In genomic region chr14:55054191-55054749, GRCm38 (mm10) we compare ENCODE assay signal across 13 mouse cellular contexts. TPM values are rescaled to one million over a fixed set of nuclear protein-coding genes. Genes with fewer than 3 reads are reported as not detected.
DNase-seq lines count a peak whose midpoint lies in the region; ATAC-seq and TF ChIP-seq lines count a peak whose summit lies in the region.
"Had no signal": no experiment of that assay in that cellular context is flagged by ENCODE, and none has a peak within 500 bp of the region (broad histone marks: within the 10 kb centered on the region; RNA-seq: fewer than 3 reads in every experiment).

No protein-coding gene starts in this region.

- 0 out of 2 replicates have a peak overlapping the region, but pooled peaks have one; percentile 11 for H3K4me2 ChIP-seq in hindbrain, embryonic 12.5 days (replicated peaks)
- H3K4me2 ChIP-seq in hindbrain, embryonic 11.5 days (replicated peaks; ENCODE audit: low read depth, low read length), result no peak overlapping the region
- peak overlapping the region; percentile 45 for H3K4me2 ChIP-seq in midbrain, embryonic 14.5 days (ENCODE audit: low read length)
- H3K4me2 ChIP-seq: embryonic facial prominence, embryonic 15.5 days; stomach, embryonic 15.5 days had no signal

- no peaks in the 10 kb centered on the region for H3K36me3 ChIP-seq in hindbrain, embryonic 12.5 days
- H3K36me3 ChIP-seq in hindbrain, embryonic 11.5 days (ENCODE audit: control insufficient read depth, insufficient read depth, low read length), result no peaks in the 10 kb centered on the region
- no peaks in the 10 kb centered on the region for H3K36me3 ChIP-seq in midbrain, embryonic 14.5 days (ENCODE audit: control insufficient read depth, insufficient read depth, low read length)
- H3K36me3 ChIP-seq: embryonic facial prominence, embryonic 15.5 days; stomach, embryonic 15.5 days had no signal

- TF ChIP-seq POLR2A in bone marrow macrophage, adult 2 months (IDR thresholded peaks at IDR 0.05; ENCODE audit: borderline replicate concordance, low read depth, low read length), result no peak

- no peak; the same call in 1 of the 2 replicates for ATAC-seq in hindbrain, embryonic 12.5 days (ENCODE audit: low FRiP score)
- ATAC-seq in hindbrain, embryonic 11.5 days (ENCODE audit: low FRiP score), result no peak
- ATAC-seq in common myeloid progenitor, adult 5-6 weeks (replicated peaks; ENCODE audit: low read depth, poor library complexity, severe bottlenecking), result peak; percentile 38
- peak; percentile 38 for ATAC-seq in midbrain, embryonic 14.5 days (ENCODE audit: low FRiP score, low TSS enrichment)

- peaks cover 18% of the 10 kb centered on the region for H3K4me1 ChIP-seq in hindbrain, embryonic 12.5 days
- no peaks in the 10 kb centered on the region for H3K4me1 ChIP-seq in hindbrain, embryonic 11.5 days (replicated peaks; ENCODE audit: control insufficient read depth, insufficient read depth, low read length)
- peaks cover 25% of the 10 kb centered on the region for H3K4me1 ChIP-seq in bone marrow macrophage, adult 2 months (ENCODE audit: control insufficient read depth, insufficient read depth, low read length)
- peaks cover 10% of the 10 kb centered on the region; the same call in 1 of the 2 replicates for H3K4me1 ChIP-seq in midbrain, embryonic 14.5 days (ENCODE audit: control insufficient read depth, insufficient read depth, low read length)
- H3K4me1 ChIP-seq: stomach, embryonic 15.5 days had no signal

- peak overlapping the region; percentile 55; the same call in 1 of the 2 replicates for H3K27ac ChIP-seq in hindbrain, embryonic 12.5 days
- no peak overlapping the region for H3K27ac ChIP-seq in hindbrain, embryonic 11.5 days (ENCODE audit: low read depth, low read length)
- peak overlapping the region; percentile 68 for H3K27ac ChIP-seq in bone marrow macrophage, adult 2 months (ENCODE audit: insufficient read depth, low read depth, low read length)
- peak overlapping the region; percentile 88 for H3K27ac ChIP-seq in midbrain, embryonic 14.5 days (replicated peaks; ENCODE audit: low read depth, low read length)
- H3K27ac ChIP-seq: embryonic facial prominence, embryonic 15.5 days; stomach, embryonic 15.5 days had no signal

- no peak overlapping the region for H3K4me3 ChIP-seq in hindbrain, embryonic 12.5 days
- no peak overlapping the region for H3K4me3 ChIP-seq in hindbrain, embryonic 11.5 days (ENCODE audit: low read depth, low read length)
- H3K4me3 ChIP-seq in bone marrow macrophage, adult 2 months (ENCODE audit: insufficient read depth, low read length), result no peak overlapping the region
- peak overlapping the region; percentile 27 for H3K4me3 ChIP-seq in midbrain, embryonic 14.5 days (replicated peaks; ENCODE audit: low read depth, low read length)
- H3K4me3 ChIP-seq: embryonic facial prominence, embryonic 15.5 days; stomach, embryonic 15.5 days had no signal

- no peak overlapping the region for H3K9ac ChIP-seq in hindbrain, embryonic 12.5 days
- no peak overlapping the region for H3K9ac ChIP-seq in hindbrain, embryonic 11.5 days (ENCODE audit: low read depth, low read length)
- peak overlapping the region; percentile 31; the same call in 1 of the 2 replicates for H3K9ac ChIP-seq in midbrain, embryonic 14.5 days (replicated peaks; ENCODE audit: low read length)
- H3K9ac ChIP-seq: embryonic facial prominence, embryonic 15.5 days; stomach, embryonic 15.5 days had no signal

- no peak for DNase-seq in hindbrain, embryonic 11.5 days (ENCODE audit: low spot score)
- DNase-seq in midbrain, embryonic 14.5 days, result peak; percentile 55
- DNase-seq in adrenal gland, adult (ENCODE audit: inconsistent age in 2 of 2, low spot score in 1 of 2), result no peak
- no peak for DNase-seq in retina, embryonic 14.5 days (ENCODE audit: low spot score)
- DNase-seq in kidney, postnatal 14 days, result no peak
- DNase-seq: gastrocnemius, postnatal 25 days had no signal

- H3K27me3 ChIP-seq in hindbrain, embryonic 12.5 days, result no peaks in the 10 kb centered on the region
- no peaks in the 10 kb centered on the region for H3K27me3 ChIP-seq in hindbrain, embryonic 11.5 days (ENCODE audit: control insufficient read depth, insufficient read depth, low read length)
- H3K27me3 ChIP-seq in midbrain, embryonic 14.5 days (ENCODE audit: control insufficient read depth, insufficient read depth, low read length), result no peaks in the 10 kb centered on the region
- H3K27me3 ChIP-seq: embryonic facial prominence, embryonic 15.5 days; stomach, embryonic 15.5 days had no signal

- no peaks in the 10 kb centered on the region for H3K9me3 ChIP-seq in hindbrain, embryonic 12.5 days (replicated peaks)
- H3K9me3 ChIP-seq in hindbrain, embryonic 11.5 days (ENCODE audit: control insufficient read depth, low read length), result no peaks in the 10 kb centered on the region
- no peaks in the 10 kb centered on the region for H3K9me3 ChIP-seq in midbrain, embryonic 14.5 days (ENCODE audit: control insufficient read depth, low read length)
- H3K9me3 ChIP-seq: embryonic facial prominence, embryonic 15.5 days; stomach, embryonic 15.5 days had no signal

- WGBS in hindbrain, embryonic 12.5 days, result 84% methylated on average over 10 of the region's 10 CpGs
- WGBS in hindbrain, embryonic 11.5 days, result 85% methylated on average over 10 of the region's 10 CpGs
- whole genome bisulfite sequencing in midbrain, embryonic 14.5 days, result 76% methylated on average over 10 of the region's 10 CpGs

- no peak for TF ChIP-seq CTCF in bone marrow macrophage, adult 2 months (IDR thresholded peaks at IDR 0.05; ENCODE audit: low read depth, low read length)

RNA-seq across cellular contexts. Expression of gene Zfhx2, which starts 37.9 kb away (rescaled TPM):
- 30.9 and 33.1 TPM in 2 replicates for polyA plus RNA-seq in hindbrain, embryonic 12.5 days (2016; fragmentation: Nextera tagmentation; extraction: Ambion mirVana)
- 16.1 and 20.8 TPM in 2 replicates for polyA plus RNA-seq in hindbrain, embryonic 11.5 days (2014; fragmentation: Nextera tagmentation; extraction: Ambion mirVana)
- polyA plus RNA-seq in bone marrow macrophage, adult 2 months (2012; ENCODE audit: insufficient read depth, insufficient read length, missing spikeins), result 7.1 and 7.6 TPM in 2 replicates
- 2.0 and 5.0 TPM in 2 replicates for total RNA-seq in common myeloid progenitor, adult 5-6 weeks (2017)
- polyA plus RNA-seq in midbrain, embryonic 14.5 days (2014; fragmentation: Nextera tagmentation; extraction: Ambion mirVana), result 24.9 and 28.4 TPM in 2 replicates

RNA-seq across cellular contexts. Expression of gene Ngdn, which starts 39.0 kb away (rescaled TPM):
- 63.2 and 63.4 TPM in 2 replicates for polyA plus RNA-seq in hindbrain, embryonic 12.5 days (2016; fragmentation: Nextera tagmentation; extraction: Ambion mirVana)
- 79.7 and 81.5 TPM in 2 replicates for polyA plus RNA-seq in hindbrain, embryonic 11.5 days (2014; fragmentation: Nextera tagmentation; extraction: Ambion mirVana)
- polyA plus RNA-seq in bone marrow macrophage, adult 2 months (2012; ENCODE audit: insufficient read depth, insufficient read length, missing spikeins), result 38.3 and 44.2 TPM in 2 replicates
- 53.3 and 56.1 TPM in 2 replicates for total RNA-seq in common myeloid progenitor, adult 5-6 weeks (2017)
- 51.7 and 54.3 TPM in 2 replicates for polyA plus RNA-seq in midbrain, embryonic 14.5 days (2014; fragmentation: Nextera tagmentation; extraction: Ambion mirVana)

RNA-seq across cellular contexts. Expression of gene Thtpa, which starts 40.3 kb away (rescaled TPM):
- 27.3 and 27.7 TPM in 2 replicates for polyA plus RNA-seq in hindbrain, embryonic 12.5 days (2016; fragmentation: Nextera tagmentation; extraction: Ambion mirVana)
- polyA plus RNA-seq in hindbrain, embryonic 11.5 days (2014; fragmentation: Nextera tagmentation; extraction: Ambion mirVana), result 18.2 and 20.9 TPM in 2 replicates
- polyA plus RNA-seq in bone marrow macrophage, adult 2 months (2012; ENCODE audit: insufficient read depth, insufficient read length, missing spikeins), result 10.6 and 12.3 TPM in 2 replicates
- total RNA-seq in common myeloid progenitor, adult 5-6 weeks (2017), result 8.3 and 12.9 TPM in 2 replicates
- 27.9 and 33.7 TPM in 2 replicates for polyA plus RNA-seq in midbrain, embryonic 14.5 days (2014; fragmentation: Nextera tagmentation; extraction: Ambion mirVana)

RNA-seq across cellular contexts. Expression of gene Ap1g2, which starts 52.1 kb away (rescaled TPM):
- 9.4 and 10.1 TPM in 2 replicates for polyA plus RNA-seq in hindbrain, embryonic 12.5 days (2016; fragmentation: Nextera tagmentation; extraction: Ambion mirVana)
- 9.0 and 9.4 TPM in 2 replicates for polyA plus RNA-seq in hindbrain, embryonic 11.5 days (2014; fragmentation: Nextera tagmentation; extraction: Ambion mirVana)
- 43.0 and 51.9 TPM in 2 replicates for polyA plus RNA-seq in bone marrow macrophage, adult 2 months (2012; ENCODE audit: insufficient read depth, insufficient read length, missing spikeins)
- 25.1 and 30.9 TPM in 2 replicates for total RNA-seq in common myeloid progenitor, adult 5-6 weeks (2017)
- polyA plus RNA-seq in midbrain, embryonic 14.5 days (2014; fragmentation: Nextera tagmentation; extraction: Ambion mirVana), result 6.8 and 7.6 TPM in 2 replicates

RNA-seq across cellular contexts. Expression of gene Myh7, which starts 59.8 kb away (rescaled TPM):
- 4.9 and 9.1 TPM in 2 replicates for polyA plus RNA-seq in hindbrain, embryonic 12.5 days (2016; fragmentation: Nextera tagmentation; extraction: Ambion mirVana)
- polyA plus RNA-seq in hindbrain, embryonic 11.5 days (2014; fragmentation: Nextera tagmentation; extraction: Ambion mirVana), result 1.8 and 3.3 TPM in 2 replicates
- not detected in 2 replicates for polyA plus RNA-seq in bone marrow macrophage, adult 2 months (2012; ENCODE audit: insufficient read depth, insufficient read length, missing spikeins)
- not detected in 2 replicates for total RNA-seq in common myeloid progenitor, adult 5-6 weeks (2017)
- 5.4 and 7.7 TPM in 2 replicates for polyA plus RNA-seq in midbrain, embryonic 14.5 days (2014; fragmentation: Nextera tagmentation; extraction: Ambion mirVana)
- polyA plus RNA-seq: liver, adult 2 months; macrophage had no signal

Comparison
In these comparisons a context has a peak if more than half of its experiments do, and no peak if none do; other contexts are left out.
1. ATAC-seq: peak in common myeloid progenitor, adult 5-6 weeks (single experiment) and midbrain, embryonic 14.5 days (single experiment); none in hindbrain, embryonic 12.5 days (single experiment) and hindbrain, embryonic 11.5 days (single experiment).